Mouse (Mus musculus): Measurements from ENCODE around the gene Mctp1.

Mctp1 gene

GRCm38 (mm10) chr13:76827738-76828137 is 443.4 kb downstream of the Mctp1 start:
- DNase-seq (ENCODE audit: low spot score): no peak

GRCm38 (mm10) chr13:76838031-76838430 is 453.7 kb downstream of the Mctp1 start:
- no peak for DNase-seq (ENCODE audit: low spot score)

GRCm38 (mm10) chr13:76840712-76841111 is 456.4 kb downstream of the Mctp1 start:
- no peak for DNase-seq (ENCODE audit: low spot score)

- DNase-seq (ENCODE audit: low spot score): peak; percentile 39
These were observed 460.4 kb downstream of the Mctp1 start for GRCm38 (mm10) chr13:76844629-76845255.

GRCm38 (mm10) chr13:76850412-76851054 is 466.2 kb downstream of the Mctp1 start:
- no peak for DNase-seq (ENCODE audit: low spot score)

GRCm38 (mm10) chr13:76854306-76854705 is 470.0 kb downstream of the Mctp1 start:
- no peak for DNase-seq (ENCODE audit: low spot score)

- DNase-seq (ENCODE audit: low spot score): no peak
These were observed 470.7 kb downstream of the Mctp1 start for GRCm38 (mm10) chr13:76855021-76855420.

- no peak for DNase-seq (ENCODE audit: low spot score)
These were observed 472.7 kb downstream of the Mctp1 start for GRCm38 (mm10) chr13:76857024-76857423.

GRCm38 (mm10) chr13:76858078-76858482 is 473.7 kb downstream of the Mctp1 start:
- DNase-seq (ENCODE audit: low spot score): no peak

- DNase-seq (ENCODE audit: low spot score): no peak
These were observed 486.0 kb downstream of the Mctp1 start for GRCm38 (mm10) chr13:76870291-76870690.

GRCm38 (mm10) chr13:76877887-76878763 is 493.8 kb downstream of the Mctp1 start:
- no peak for DNase-seq (ENCODE audit: low spot score)

GRCm38 (mm10) chr13:76879008-76879407 is 494.7 kb downstream of the Mctp1 start:
- no peak for DNase-seq (ENCODE audit: low spot score)

GRCm38 (mm10) chr13:76884517-76885092 is 500.3 kb downstream of the Mctp1 start:
- DNase-seq (ENCODE audit: low spot score): no peak

GRCm38 (mm10) chr13:76892987-76893386 is 508.7 kb downstream of the Mctp1 start:
- no peak for DNase-seq (ENCODE audit: low spot score)

- no peak for DNase-seq (ENCODE audit: low spot score)
These were observed 511.6 kb downstream of the Mctp1 start for GRCm38 (mm10) chr13:76895770-76896456.

GRCm38 (mm10) chr13:76896457-76896790 is 512.1 kb downstream of the Mctp1 start:
- DNase-seq (ENCODE audit: low spot score): no peak

GRCm38 (mm10) chr13:76918321-76918720 is 534.0 kb downstream of the Mctp1 start:
- no peak for DNase-seq (ENCODE audit: low spot score)

GRCm38 (mm10) chr13:76926851-76927250 is 542.5 kb downstream of the Mctp1 start:
- no peak for DNase-seq (ENCODE audit: low spot score)

GRCm38 (mm10) chr13:76927875-76928440 is 543.6 kb downstream of the Mctp1 start:
- DNase-seq (ENCODE audit: low spot score): no peak

- no peak for DNase-seq (ENCODE audit: low spot score)
These were observed 544.8 kb downstream of the Mctp1 start for GRCm38 (mm10) chr13:76929152-76929551.

- DNase-seq (ENCODE audit: low spot score): no peak
These were observed 548.6 kb downstream of the Mctp1 start for GRCm38 (mm10) chr13:76932933-76933332.

- no peak for DNase-seq (ENCODE audit: low spot score)
These were observed 564.9 kb downstream of the Mctp1 start for GRCm38 (mm10) chr13:76949234-76949633.
